Mouse (Mus musculus): Measurements from ENCODE around the gene Kcnh2. TPM values are rescaled to one million over a fixed set of nuclear protein-coding genes. Genes with fewer than 3 reads are reported as not detected.

The Kcnh2 gene
- polyA plus RNA-seq, 1 experiment from 2014 or later, result 13.0 TPM

GRCm38 (mm10) chr5:24286221-24286970, 65.0 kb downstream of the Kcnh2 start:
- Histone ChIP-seq H3K9ac (ENCODE audit: low read depth, low read length) (no peak overlapping the region), H3K9me3 (ENCODE audit: control insufficient read depth, low read length) (no peaks in the 10 kb centered on the region), H3K36me3 (ENCODE audit: control insufficient read depth, insufficient read depth, low read length) (no peaks in the 10 kb centered on the region), H3K4me3 (ENCODE audit: low read length) (no peak overlapping the region), H3K27me3 (replicated peaks; ENCODE audit: control insufficient read depth, insufficient read depth, low read length) (no peaks in the 10 kb centered on the region), H3K4me2 (ENCODE audit: low read length) (no peak overlapping the region), H3K27ac (ENCODE audit: low read depth, low read length) (no peak overlapping the region), H3K4me1 (ENCODE audit: control insufficient read depth, insufficient read depth, low read depth, low read length) (peaks cover 3% of the 10 kb centered on the region; the same call in 1 of the 2 replicates)
- ATAC-seq, result no peak
- 74% methylated on average over 7 of the region's 7 CpGs for WGBS

GRCm38 (mm10) chr5:24284145-24284544, 67.3 kb downstream of the Kcnh2 start:
- no peaks in the 10 kb centered on the region for H3K27me3 ChIP-seq (replicated peaks; ENCODE audit: control insufficient read depth, insufficient read depth, low read length)
- H3K4me3 ChIP-seq (ENCODE audit: low read length), result no peak overlapping the region
- WGBS, result 58% methylated on average over 6 of the region's 6 CpGs
- no peak overlapping the region for H3K4me2 ChIP-seq (ENCODE audit: low read length)
- no peak overlapping the region for H3K27ac ChIP-seq (ENCODE audit: low read depth, low read length)
- no peaks in the 10 kb centered on the region for H3K36me3 ChIP-seq (ENCODE audit: control insufficient read depth, insufficient read depth, low read length)
- H3K9ac ChIP-seq (ENCODE audit: low read depth, low read length), result no peak overlapping the region
- H3K4me1 ChIP-seq (ENCODE audit: control insufficient read depth, insufficient read depth, low read depth, low read length), result peaks cover 3% of the 10 kb centered on the region; the same call in 1 of the 2 replicates
- 0 out of 2 replicates have a peak, but pooled peaks have one; percentile 42 for ATAC-seq
- H3K9me3 ChIP-seq (ENCODE audit: control insufficient read depth, low read length), result no peaks in the 10 kb centered on the region

GRCm38 (mm10) chr5:24283181-24283580, 68.2 kb downstream of the Kcnh2 start:
- no peak overlapping the region for H3K4me3 ChIP-seq (ENCODE audit: low read length)
- H3K27me3 ChIP-seq (replicated peaks; ENCODE audit: control insufficient read depth, insufficient read depth, low read length), result no peaks in the 10 kb centered on the region
- ATAC-seq, result no peak
- peaks cover 3% of the 10 kb centered on the region; the same call in 1 of the 2 replicates for H3K4me1 ChIP-seq (ENCODE audit: control insufficient read depth, insufficient read depth, low read depth, low read length)
- 74% methylated on average over 5 of the region's 5 CpGs for WGBS
- no peak overlapping the region for H3K4me2 ChIP-seq (ENCODE audit: low read length)
- H3K9me3 ChIP-seq (ENCODE audit: control insufficient read depth, low read length), result no peaks in the 10 kb centered on the region
- H3K9ac ChIP-seq (ENCODE audit: low read depth, low read length), result no peak overlapping the region
- no peaks in the 10 kb centered on the region for H3K36me3 ChIP-seq (ENCODE audit: control insufficient read depth, insufficient read depth, low read length)
- no peak overlapping the region for H3K27ac ChIP-seq (ENCODE audit: low read depth, low read length)

GRCm38 (mm10) chr5:24280523-24280922, 70.9 kb downstream of the Kcnh2 start:
- H3K4me3 ChIP-seq (ENCODE audit: low read length), result no peak overlapping the region
- 29% methylated on average over 2 of the region's 2 CpGs for WGBS
- no peak overlapping the region for H3K27ac ChIP-seq (ENCODE audit: low read depth, low read length)
- no peak overlapping the region for H3K4me2 ChIP-seq (ENCODE audit: low read length)
- no peak overlapping the region for H3K9ac ChIP-seq (ENCODE audit: low read depth, low read length)
- peaks cover 3% of the 10 kb centered on the region; the same call in 1 of the 2 replicates for H3K4me1 ChIP-seq (ENCODE audit: control insufficient read depth, insufficient read depth, low read depth, low read length)
- no peak for ATAC-seq
- H3K9me3 ChIP-seq (ENCODE audit: control insufficient read depth, low read length), result no peaks in the 10 kb centered on the region
- no peaks in the 10 kb centered on the region for H3K36me3 ChIP-seq (ENCODE audit: control insufficient read depth, insufficient read depth, low read length)
- H3K27me3 ChIP-seq (replicated peaks; ENCODE audit: control insufficient read depth, insufficient read depth, low read length), result no peaks in the 10 kb centered on the region

GRCm38 (mm10) chr5:24279527-24279926, 71.9 kb downstream of the Kcnh2 start:
- no peaks in the 10 kb centered on the region for H3K27me3 ChIP-seq (replicated peaks; ENCODE audit: control insufficient read depth, insufficient read depth, low read length)
- H3K4me2 ChIP-seq (ENCODE audit: low read length), result no peak overlapping the region
- no peak overlapping the region for H3K4me3 ChIP-seq (ENCODE audit: low read length)
- no peaks in the 10 kb centered on the region for H3K36me3 ChIP-seq (ENCODE audit: control insufficient read depth, insufficient read depth, low read length)
- no peaks in the 10 kb centered on the region for H3K9me3 ChIP-seq (ENCODE audit: control insufficient read depth, low read length)
- H3K9ac ChIP-seq (ENCODE audit: low read depth, low read length), result no peak overlapping the region
- WGBS, result 88% methylated on average over 4 of the region's 4 CpGs
- no peak for ATAC-seq
- peaks cover 3% of the 10 kb centered on the region; the same call in 1 of the 2 replicates for H3K4me1 ChIP-seq (ENCODE audit: control insufficient read depth, insufficient read depth, low read depth, low read length)
- H3K27ac ChIP-seq (ENCODE audit: low read depth, low read length), result no peak overlapping the region

- Histone ChIP-seq H3K4me1 (ENCODE audit: control insufficient read depth, insufficient read depth, low read depth, low read length) (no peaks in the 10 kb centered on the region), H3K36me3 (ENCODE audit: control insufficient read depth, insufficient read depth, low read length) (no peaks in the 10 kb centered on the region), H3K27ac (ENCODE audit: low read depth, low read length) (no peak overlapping the region), H3K27me3 (replicated peaks; ENCODE audit: control insufficient read depth, insufficient read depth, low read length) (no peaks in the 10 kb centered on the region), H3K9me3 (ENCODE audit: control insufficient read depth, low read length) (no peaks in the 10 kb centered on the region), H3K4me3 (ENCODE audit: low read length) (no peak overlapping the region), H3K4me2 (ENCODE audit: low read length) (no peak overlapping the region), H3K9ac (ENCODE audit: low read depth, low read length) (no peak overlapping the region)
- ATAC-seq, result no peak
- WGBS, result 79% methylated on average over 10 of the region's 10 CpGs
Observed at GRCm38 (mm10) chr5:24278206-24278605, 73.2 kb downstream of the Kcnh2 start.

GRCm38 (mm10) chr5:24273683-24274621, 77.5 kb downstream of the Kcnh2 start:
- H3K27ac ChIP-seq (ENCODE audit: low read depth, low read length), result no peak overlapping the region
- H3K4me1 ChIP-seq (ENCODE audit: control insufficient read depth, insufficient read depth, low read depth, low read length), result no peaks in the 10 kb centered on the region

GRCm38 (mm10) chr5:24270941-24271340, 80.5 kb downstream of the Kcnh2 start:
- ATAC-seq, result no peak
- 59% methylated on average over 4 of the region's 4 CpGs for WGBS
- H3K4me1 ChIP-seq (ENCODE audit: control insufficient read depth, insufficient read depth, low read depth, low read length), result peaks cover 3% of the 10 kb centered on the region; the same call in 1 of the 2 replicates

More at GRCm38 (mm10) chr5:24273683-24274621, 77.5 kb downstream of the Kcnh2 start:
- Histone ChIP-seq H3K27me3 (replicated peaks; ENCODE audit: control insufficient read depth, insufficient read depth, low read length) (no peaks in the 10 kb centered on the region), H3K4me3 (ENCODE audit: low read length) (no peak overlapping the region), H3K4me2 (ENCODE audit: low read length) (no peak overlapping the region), H3K9me3 (ENCODE audit: control insufficient read depth, low read length) (no peaks in the 10 kb centered on the region), H3K9ac (ENCODE audit: low read depth, low read length) (no peak overlapping the region), H3K36me3 (ENCODE audit: control insufficient read depth, insufficient read depth, low read length) (no peaks in the 10 kb centered on the region)
- 0 out of 2 replicates have a peak, but pooled peaks have one; percentile 37 for ATAC-seq
- 65% methylated on average over 9 of the region's 9 CpGs for WGBS

More at GRCm38 (mm10) chr5:24270941-24271340, 80.5 kb downstream of the Kcnh2 start:
- Histone ChIP-seq H3K9me3 (ENCODE audit: control insufficient read depth, low read length) (no peaks in the 10 kb centered on the region), H3K27me3 (replicated peaks; ENCODE audit: control insufficient read depth, insufficient read depth, low read length) (no peaks in the 10 kb centered on the region), H3K36me3 (ENCODE audit: control insufficient read depth, insufficient read depth, low read length) (no peaks in the 10 kb centered on the region), H3K4me2 (ENCODE audit: low read length) (no peak overlapping the region), H3K27ac (ENCODE audit: low read depth, low read length) (no peak overlapping the region), H3K4me3 (ENCODE audit: low read length) (no peak overlapping the region), H3K9ac (ENCODE audit: low read depth, low read length) (no peak overlapping the region)

All from hindbrain, embryonic 16.5 days (tissue).